Mouse (Mus musculus) G1E (cell line): ENCODE results near the gene Armc9.

Source experiments
- CTCF ChIP-seq: IDR thresholded peaks from 2 replicates; pipeline ENCODE4 v1.5.1; 2012; ENCODE audit warnings: low read depth, low read length, inconsistent platforms, mixed read lengths
- GATA1 ChIP-seq: IDR thresholded peaks from 2 replicates; pipeline ENCODE4 v1.6.1; 2012; ENCODE audit warnings: borderline replicate concordance, low read length, inconsistent platforms, mixed read lengths
- POLR2AphosphoS5 ChIP-seq: IDR thresholded peaks from 2 replicates; pipeline ENCODE4 v1.6.1; 2012; ENCODE audit warnings: low read depth, low read length, inconsistent platforms; ENCODE audit not compliant: insufficient replicate concordance

DNA sequence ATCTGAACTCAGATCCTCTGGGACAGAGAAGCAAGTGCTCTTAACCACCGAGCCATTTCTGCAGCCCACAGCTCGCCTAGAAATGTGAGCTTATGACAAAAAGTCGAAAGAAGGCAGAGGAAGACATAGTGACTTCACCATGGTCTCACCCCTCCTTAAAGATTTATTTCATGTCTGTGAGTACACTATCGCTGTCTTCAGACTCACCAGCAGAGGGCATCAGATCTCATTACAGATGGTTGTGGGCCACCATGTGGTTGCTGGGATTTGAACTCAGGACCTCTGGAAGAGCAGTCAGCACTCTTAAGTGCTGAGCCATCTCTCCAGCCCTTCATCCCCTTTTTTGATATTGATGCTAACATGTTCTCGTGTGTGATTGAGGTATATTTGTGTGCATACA lies 20.0 kb downstream of the Armc9 start:
- TF ChIP-seq CTCF = no peak
- no peak for TF ChIP-seq POLR2AphosphoS5
- TF ChIP-seq GATA1 = no peak
